Mouse (Mus musculus) ES-E14 (cell line): ENCODE results near the gene Wnt16. TPM values are rescaled to one million over a fixed set of nuclear protein-coding genes. Genes with fewer than 3 reads are reported as not detected.

Experiments used
- DNase-seq: peaks from one replicate; pipeline ENCODE4 v3.0.0-alpha.2; 2013; ENCODE audit warnings: low read depth, low spot score
- H3K27ac ChIP-seq: 2 replicates; pipeline ENCODE4 v1.5.1; 2012; ENCODE audit warnings: low read depth, mild to moderate bottlenecking, low read length, moderate library complexity, mixed read lengths; ENCODE audit not compliant: poor library complexity, insufficient read depth, severe bottlenecking
- H3K36me3 ChIP-seq: 2 replicates; pipeline ENCODE4 v1.6.1; 2012; ENCODE audit warnings: mild to moderate bottlenecking, low read length, moderate library complexity, mixed read lengths; ENCODE audit not compliant: control insufficient read depth, poor library complexity, insufficient read depth, severe bottlenecking
- H3K4me1 ChIP-seq, 2 experiments: fragments of 150-350 bp in 1 of 2; sonication (generic) in 1 of 2; 2 replicates each; pipeline ENCODE4 v1.6.1; 2012; ENCODE audit warnings: low read length in 2 of 2, mild to moderate bottlenecking in 1 of 2, mixed read lengths in 1 of 2; ENCODE audit not compliant: control insufficient read depth in 2 of 2, insufficient read depth in 2 of 2, poor library complexity in 1 of 2
- H3K4me3 ChIP-seq, 2 experiments: fragments of 150-350 bp in 1 of 2; sonication (generic) in 1 of 2; 2 replicates each; pipeline ENCODE4 v1.5.1; 2012; ENCODE audit warnings: low read length in 2 of 2, low read depth in 1 of 2, mild to moderate bottlenecking in 1 of 2, mixed read lengths in 1 of 2; ENCODE audit not compliant: insufficient read depth in 1 of 2, poor library complexity in 1 of 2, severe bottlenecking in 1 of 2
- H3K9ac ChIP-seq: 2 replicates; pipeline ENCODE4 v1.6.1; 2012; ENCODE audit warnings: low read depth, mild to moderate bottlenecking, low read length, mixed read lengths; ENCODE audit not compliant: poor library complexity, insufficient read depth, severe bottlenecking
- H3K9me3 ChIP-seq: fragments of 150-350 bp; sonication (generic); 2 replicates; pipeline ENCODE4 v1.6.1; 2012; ENCODE audit warnings: low read depth, mild to moderate bottlenecking, low read length; ENCODE audit not compliant: control insufficient read depth, insufficient read depth
- CHD2 ChIP-seq: IDR thresholded peaks from 2 replicates; pipeline ENCODE4 v1.6.1; 2014; ENCODE audit warnings: mild to moderate bottlenecking, low read depth, low read length, inconsistent platforms
- HCFC1 ChIP-seq: IDR thresholded peaks from 2 replicates; pipeline ENCODE4 v1.6.1; 2012; ENCODE audit warnings: low read length, inconsistent platforms, borderline replicate concordance; ENCODE audit not compliant: insufficient read depth
- MAFK ChIP-seq: IDR thresholded peaks from 2 replicates; pipeline ENCODE4 v1.6.1; 2014; ENCODE audit warnings: mild to moderate bottlenecking, low read depth, low read length, inconsistent platforms; ENCODE audit not compliant: insufficient read depth
- ZC3H11A ChIP-seq: IDR thresholded peaks from 2 replicates; pipeline ENCODE4 v1.6.1; 2012; ENCODE audit warnings: low read depth, mild to moderate bottlenecking, inconsistent platforms, low read length, borderline replicate concordance
- ZNF384 ChIP-seq: IDR thresholded peaks from 2 replicates; pipeline ENCODE4 v1.6.1; 2012; ENCODE audit warnings: low read depth, low read length, inconsistent platforms
- in situ Hi-C, 2 experiments: fragments of 600-800 bp; cut with MboI; formaldehyde crosslinking; loops; one replicate each; pipeline ENCODE4 v1.15.1; 2025; ENCODE audit warnings: low sequenced_read_pairs in 2 of 2, inconsistent platforms in 1 of 2; ENCODE audit not compliant: unreplicated experiment in 2 of 2
- total RNA-seq: library from RNA; depleted of rRNA; stranded (reverse); fragments of 300-350 nt; gene quantifications from 2 replicates; pipeline ENCODE4 v1.2.3, GENCODE M21; 2012

Wnt16 gene
- total RNA-seq, 1 experiment, result 0.62 TPM

DNA sequence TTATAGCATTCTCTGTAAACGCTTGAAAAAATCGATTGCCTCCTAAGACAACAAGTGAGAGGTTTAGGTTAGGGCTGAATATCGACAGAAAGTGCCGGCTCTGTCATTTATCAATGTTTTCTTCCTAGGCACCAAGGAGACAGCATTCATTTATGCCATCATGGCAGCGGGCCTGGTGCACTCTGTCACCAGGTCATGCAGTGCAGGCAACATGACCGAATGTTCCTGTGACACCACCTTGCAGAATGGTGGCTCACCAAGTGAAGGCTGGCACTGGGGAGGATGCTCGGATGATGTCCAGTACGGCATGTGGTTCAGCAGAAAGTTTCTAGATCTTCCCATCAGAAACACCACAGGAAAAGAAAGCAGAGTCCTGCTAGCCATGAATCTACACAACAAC, 2.8 kb downstream of the Wnt16 start:
- TF ChIP-seq ZNF384 (no peak), MAFK (no peak), CHD2 (no peak), HCFC1 (no peak), ZC3H11A (no peak)
- H3K4me1 ChIP-seq, result peaks cover 2 to 6% of the 10 kb centered on the region in 2 experiments; a peak in 1 of 4 replicates

DNA sequence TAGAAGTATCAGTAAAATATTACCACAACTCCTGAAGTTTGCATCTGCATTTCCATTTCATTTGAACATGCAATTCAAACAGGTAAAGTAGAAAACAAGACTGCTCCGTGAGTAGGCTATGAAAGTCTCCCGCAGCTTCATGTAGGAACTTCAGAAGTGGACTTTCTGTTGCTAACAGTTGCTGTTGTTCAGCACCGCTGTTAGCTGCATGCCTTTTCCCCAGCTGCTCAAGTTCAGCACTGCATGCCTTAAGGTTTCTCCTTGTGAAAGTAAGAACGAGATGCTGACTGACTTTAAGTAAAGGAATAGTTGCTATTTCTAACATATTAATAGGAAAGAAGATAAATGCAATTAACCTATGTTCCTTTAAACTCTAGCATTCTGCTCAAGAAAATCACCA, 4.0 kb downstream of the Wnt16 start:
- in situ Hi-C loops, result no loop called here
- no peaks in the 10 kb centered on the region for H3K9me3 ChIP-seq
- H3K4me1 ChIP-seq, result peaks cover 2 to 6% of the 10 kb centered on the region in 2 experiments; a peak in 1 of 4 replicates
- DNase-seq, result no peak
- H3K4me3 ChIP-seq, result no peak overlapping the region
- no peak for TF ChIP-seq ZNF384
- TF ChIP-seq ZC3H11A, result no peak
- no peak for TF ChIP-seq MAFK
- TF ChIP-seq HCFC1, result no peak
- no peak for TF ChIP-seq CHD2
- no peaks in the 10 kb centered on the region for H3K36me3 ChIP-seq
- no peak overlapping the region for H3K9ac ChIP-seq
- H3K27ac ChIP-seq, result no peak overlapping the region

More for the DNA sequence above, 2.8 kb downstream of the Wnt16 start:
- Histone ChIP-seq H3K9me3 (no peaks in the 10 kb centered on the region), H3K4me3 (no peak overlapping the region), H3K27ac (no peak overlapping the region), H3K36me3 (no peaks in the 10 kb centered on the region), H3K9ac (no peak overlapping the region)
- in situ Hi-C loops, result no loop called here
- no peak for DNase-seq

DNA sequence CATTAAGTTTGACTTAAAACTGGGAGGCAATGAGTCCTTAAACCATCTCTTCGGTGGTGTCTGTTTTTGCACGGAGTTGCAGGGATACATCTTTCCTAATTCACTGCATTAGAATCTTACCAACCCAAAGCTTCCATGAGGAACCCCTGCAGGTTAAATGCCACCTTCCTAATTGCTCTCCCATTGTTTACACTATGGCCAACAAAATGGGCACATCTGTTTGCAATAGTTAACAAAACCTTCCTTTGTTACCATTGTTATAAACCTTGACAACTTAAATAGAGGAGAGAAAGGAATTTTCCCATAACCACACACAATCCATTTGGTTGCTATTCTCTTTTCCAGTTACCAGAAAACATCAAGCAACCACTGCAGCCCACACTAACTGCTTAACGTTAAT, 5.9 kb downstream of the Wnt16 start:
- no peak overlapping the region for H3K4me3 ChIP-seq
- TF ChIP-seq ZC3H11A, result no peak
- no peak for TF ChIP-seq MAFK
- no peak for TF ChIP-seq HCFC1
- no peak for TF ChIP-seq CHD2
- no peak for TF ChIP-seq ZNF384
- no peaks in the 10 kb centered on the region for H3K36me3 ChIP-seq
- H3K9ac ChIP-seq, result no peak overlapping the region
- H3K4me1 ChIP-seq, result peaks cover 0 to 4% of the 10 kb centered on the region in 2 experiments; a peak in 1 of 4 replicates
- in situ Hi-C loops, result no loop called here
- H3K27ac ChIP-seq, result no peak overlapping the region
- H3K9me3 ChIP-seq, result no peaks in the 10 kb centered on the region
- DNase-seq, result no peak

DNA sequence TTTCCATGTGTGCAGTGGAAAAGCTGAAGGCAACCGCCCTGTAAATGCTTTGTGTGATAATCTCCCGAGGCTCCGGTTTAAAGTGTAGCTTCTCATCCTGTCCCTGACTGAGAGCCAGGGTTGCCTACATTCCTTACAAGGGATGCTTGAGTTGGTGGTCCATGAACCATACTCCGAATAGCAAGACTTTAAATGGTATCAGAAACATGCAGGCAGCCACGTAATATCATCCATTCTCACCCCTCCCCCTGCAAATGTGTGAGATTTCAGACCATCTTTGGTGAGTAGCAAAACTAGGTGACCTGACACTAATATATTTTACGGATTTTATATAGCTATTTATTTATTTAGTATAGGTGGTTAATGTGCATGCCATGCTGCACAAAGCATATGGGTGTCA, 9.0 kb downstream of the Wnt16 start:
- H3K36me3 ChIP-seq, result no peaks in the 10 kb centered on the region
- no peak overlapping the region for H3K27ac ChIP-seq
- no peak overlapping the region for H3K4me3 ChIP-seq
- in situ Hi-C loops, result no loop called here
- no peak for DNase-seq
- no peak for TF ChIP-seq HCFC1
- no peak for TF ChIP-seq MAFK
- no peak for TF ChIP-seq ZC3H11A
- no peak for TF ChIP-seq ZNF384
- TF ChIP-seq CHD2, result no peak
- H3K9me3 ChIP-seq, result no peaks in the 10 kb centered on the region
- H3K9ac ChIP-seq, result no peak overlapping the region
- peaks cover 0 to 3% of the 10 kb centered on the region in 2 experiments; a peak in 1 of 4 replicates for H3K4me1 ChIP-seq

- no peak for DNase-seq
- H3K4me1 ChIP-seq, result peaks cover 0 to 3% of the 10 kb centered on the region in 2 experiments; a peak in 1 of 4 replicates
- no peaks in the 10 kb centered on the region for H3K36me3 ChIP-seq
- no peaks in the 10 kb centered on the region for H3K9me3 ChIP-seq
- peak overlapping the region; percentile 28; the same call in 1 of the 2 replicates for H3K27ac ChIP-seq
- in situ Hi-C loops, result no loop called here
- H3K4me3 ChIP-seq, result no peak overlapping the region
- TF ChIP-seq CHD2 (no peak), MAFK (no peak), ZNF384 (no peak), HCFC1 (no peak), ZC3H11A (no peak)
- no peak overlapping the region for H3K9ac ChIP-seq
These were observed 10.0 kb downstream of the Wnt16 start for GRCm38 (mm10) chr6:22298059-22298458.
